Mouse (Mus musculus) forebrain, embryonic 16.5 days (tissue): ENCODE data around the gene Olfr1252. TPM values are rescaled to one million over a fixed set of nuclear protein-coding genes. Genes with fewer than 3 reads are reported as not detected.

Experiments used
- ATAC-seq: fragments of 200-750 bp; cut with Nextera tagmentation; 2 replicates; pipeline ENCODE4 v1.8.0; 2017; ENCODE audit warnings: mild to moderate bottlenecking, moderate library complexity
- H3K27ac ChIP-seq: fragments of 300-500 bp; sonication (generic); 2 replicates; pipeline ENCODE4 v1.5.1; 2014; ENCODE audit warnings: low read length, control low read depth
- H3K27me3 ChIP-seq: fragments of 300-500 bp; sonication (generic); replicated peaks from 2 replicates; pipeline ENCODE4 v1.6.1; 2014; ENCODE audit warnings: low read length; ENCODE audit not compliant: control insufficient read depth, insufficient read depth
- H3K36me3 ChIP-seq: fragments of 300-500 bp; sonication (generic); 2 replicates; pipeline ENCODE4 v1.6.1; 2014; ENCODE audit not compliant: control insufficient read depth, insufficient read depth
- H3K4me1 ChIP-seq: fragments of 300-500 bp; sonication (generic); replicated peaks from 2 replicates; pipeline ENCODE4 v1.6.1; 2014; ENCODE audit warnings: low read length; ENCODE audit not compliant: control insufficient read depth, insufficient read depth
- H3K4me2 ChIP-seq: fragments of 300-500 bp; sonication (generic); 2 replicates; pipeline ENCODE4 v1.6.1; 2014; ENCODE audit warnings: mild to moderate bottlenecking, low read length, control low read depth
- H3K4me3 ChIP-seq: fragments of 300-500 bp; sonication (generic); replicated peaks from 2 replicates; pipeline ENCODE4 v1.5.1; 2014; ENCODE audit warnings: mild to moderate bottlenecking, low read length, control low read depth
- H3K9ac ChIP-seq: fragments of 300-500 bp; sonication (generic); replicated peaks from 2 replicates; pipeline ENCODE4 v1.6.1; 2014; ENCODE audit warnings: low read depth, low read length, control low read depth
- H3K9me3 ChIP-seq: fragments of 300-500 bp; sonication (generic); 2 replicates; pipeline ENCODE4 v1.6.1; 2016; ENCODE audit warnings: low read length; ENCODE audit not compliant: control insufficient read depth
- WGBS: fragments of 180-500 bp; shearing (Covaris S2); extraction: QIAGEN DNeasy Blood & Tissue Kit; methylation state at CpG from one replicate; pipeline ENCODE4 v1.1.7; 2014; 5-methylcytosine and 5-hydroxymethylcytosine counted together
- polyA plus RNA-seq: library from polyadenylated mRNA; unstranded; fragments of >200 nt; fragmentation: Nextera tagmentation; extraction: Ambion mirVana; gene quantifications from 2 replicates; pipeline ENCODE4 v1.2.1, GENCODE M21; 2015

Gene Olfr1252
- polyA plus RNA-seq: not detected in 2 replicates

- no peak within 1 kb of the TSS for H3K27ac ChIP-seq
- WGBS: 30% methylated on average over 1 of the region's 1 CpGs
- no peak within 1 kb of the TSS for H3K4me2 ChIP-seq
- H3K9ac ChIP-seq: no peak within 1 kb of the TSS
- no peaks in the 10 kb centered on the region for H3K9me3 ChIP-seq
- no peaks in the 10 kb centered on the region for H3K4me1 ChIP-seq
- H3K36me3 ChIP-seq: no peaks in the 10 kb centered on the region
- H3K4me3 ChIP-seq: no peak within 1 kb of the TSS
- ATAC-seq: no peak
- no peaks in the 10 kb centered on the region for H3K27me3 ChIP-seq
Observed at GRCm38 (mm10) chr2:89724912-89725311, at the start of gene Olfr1252. Gene Olfr1252, minus strand, starts transcription at chr2:89725012.

GRCm38 (mm10) chr2:89756990-89757389, 32.2 kb upstream of the Olfr1252 start, which contains the start of gene Olfr1253:
Gene Olfr1253, minus strand, starts transcription at chr2:89757090.
- Histone ChIP-seq H3K27ac (no peak within 1 kb of the TSS), H3K9ac (no peak within 1 kb of the TSS), H3K9me3 (no peaks in the 10 kb centered on the region), H3K27me3 (no peaks in the 10 kb centered on the region), H3K36me3 (no peaks in the 10 kb centered on the region), H3K4me2 (no peak within 1 kb of the TSS), H3K4me3 (no peak within 1 kb of the TSS), H3K4me1 (no peaks in the 10 kb centered on the region)
- WGBS: 89% methylated on average over 1 of the region's 1 CpGs
- ATAC-seq: no peak

DNA sequence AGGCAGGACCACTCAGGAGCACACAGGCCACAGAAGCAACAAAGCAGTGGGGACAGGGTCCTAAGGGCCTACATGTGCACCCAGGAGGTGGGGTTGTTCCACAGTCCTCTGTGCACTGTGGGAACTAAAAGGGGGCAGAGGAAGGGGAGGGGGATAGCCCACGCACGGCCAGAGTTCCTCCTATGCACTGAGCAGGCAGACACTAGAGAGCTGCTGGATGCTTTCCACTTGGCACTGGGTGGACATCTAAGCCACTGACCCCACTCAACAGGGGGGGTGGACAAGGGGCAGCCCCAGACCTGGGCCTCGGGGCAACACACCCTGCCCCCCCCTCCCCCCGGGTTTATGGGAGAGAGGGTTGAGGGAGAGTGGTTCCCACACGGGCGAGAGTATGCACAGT, 32.8 kb downstream of the Olfr1252 start:
- H3K9me3 ChIP-seq: no peaks in the 10 kb centered on the region
- 83% methylated on average over 6 of the region's 6 CpGs for WGBS
- no peak for ATAC-seq
- no peaks in the 10 kb centered on the region for H3K27me3 ChIP-seq
- H3K4me3 ChIP-seq: no peak overlapping the region
- H3K36me3 ChIP-seq: no peaks in the 10 kb centered on the region
- H3K27ac ChIP-seq: no peak overlapping the region
- no peak overlapping the region for H3K9ac ChIP-seq
- no peak overlapping the region for H3K4me2 ChIP-seq
- H3K4me1 ChIP-seq: no peaks in the 10 kb centered on the region

DNA sequence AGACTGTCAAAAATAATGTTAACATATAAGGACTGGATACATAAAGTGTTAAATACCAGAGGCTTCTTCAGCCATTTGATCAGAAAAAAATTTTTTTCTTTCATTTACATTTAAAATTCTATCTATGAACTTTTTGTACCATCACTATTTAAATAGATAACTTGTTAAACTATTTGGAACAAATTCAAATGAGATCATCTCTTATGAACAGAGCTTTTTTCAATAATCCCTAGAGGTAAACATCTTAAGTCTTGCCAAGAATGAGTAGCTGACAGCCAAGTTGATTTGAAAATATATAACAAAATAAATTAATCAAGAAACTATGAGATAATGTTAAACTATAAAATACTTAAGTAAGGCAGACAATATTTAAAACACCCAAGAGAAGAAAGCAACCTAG, 53.0 kb downstream of the Olfr1252 start, which contains the start of gene Olfr1251:
Olfr1251 (minus strand) TSS at position 101 of the 400 bp plus-strand sequence.
- Histone ChIP-seq H3K9ac (no peak within 1 kb of the TSS), H3K4me2 (no peak within 1 kb of the TSS), H3K27ac (no peak within 1 kb of the TSS), H3K36me3 (no peaks in the 10 kb centered on the region), H3K4me1 (no peaks in the 10 kb centered on the region), H3K9me3 (no peaks in the 10 kb centered on the region), H3K4me3 (no peak within 1 kb of the TSS), H3K27me3 (no peaks in the 10 kb centered on the region)
- ATAC-seq: no peak

Other genes with a start within 250 kb of the Olfr1252 start
- not detected in 2 replicates for gene Olfr1241, start 237.9 kb downstream of the Olfr1252 start, polyA plus RNA-seq
- not detected in 2 replicates for gene Olfr1242, start 226.7 kb downstream of the Olfr1252 start, polyA plus RNA-seq
- not detected in 2 replicates for gene Olfr1243, start 193.5 kb downstream of the Olfr1252 start, polyA plus RNA-seq
- not detected in 2 replicates for gene Olfr1245, start 146.6 kb downstream of the Olfr1252 start, polyA plus RNA-seq
- gene Olfr1246, start 131.9 kb downstream of the Olfr1252 start, polyA plus RNA-seq: not detected in 2 replicates
- gene Olfr1247, start 110.9 kb downstream of the Olfr1252 start, polyA plus RNA-seq: not detected in 2 replicates
- not detected in 2 replicates for gene Olfr1248, start 106.8 kb downstream of the Olfr1252 start, polyA plus RNA-seq
- not detected in 2 replicates for gene Olfr1249, start 90.0 kb downstream of the Olfr1252 start, polyA plus RNA-seq
- gene Olfr1250, start 63.5 kb downstream of the Olfr1252 start, polyA plus RNA-seq: not detected in 2 replicates
- not detected in 2 replicates for gene Olfr1251, start 53.1 kb downstream of the Olfr1252 start, polyA plus RNA-seq
- not detected in 2 replicates for gene Olfr1253, start 32.1 kb upstream of the Olfr1252 start, polyA plus RNA-seq
- not detected in 2 replicates for gene Olfr1254, start 68.6 kb upstream of the Olfr1252 start, polyA plus RNA-seq
- gene Olfr1255, start 87.0 kb upstream of the Olfr1252 start, polyA plus RNA-seq: not detected in 2 replicates
- not detected in 2 replicates for gene Olfr1256, start 116.5 kb upstream of the Olfr1252 start, polyA plus RNA-seq
- gene Olfr48, start 123.2 kb upstream of the Olfr1252 start, polyA plus RNA-seq: not detected in 2 replicates
- not detected in 2 replicates for gene Olfr1257, start 153.4 kb upstream of the Olfr1252 start, polyA plus RNA-seq
- not detected in 2 replicates for gene Olfr1258, start 202.3 kb upstream of the Olfr1252 start, polyA plus RNA-seq
- not detected in 2 replicates for gene Olfr1259, start 223.7 kb upstream of the Olfr1252 start, polyA plus RNA-seq
- not detected in 2 replicates for gene Olfr1260, start 249.3 kb upstream of the Olfr1252 start, polyA plus RNA-seq